Mouse (Mus musculus): ENCODE results near the gene 4930474N05Rik.

4930474N05Rik gene

GRCm38 (mm10) chr14:36094617-36095016 is at the start of gene 4930474N05Rik:
TSS of gene 4930474N05Rik (plus strand) at chr14:36094917.
- no peak for DNase-seq (ENCODE audit: low spot score)

GRCm38 (mm10) chr14:36048746-36049391 is 45.8 kb upstream of the 4930474N05Rik start:
- no peak for DNase-seq (ENCODE audit: low spot score)

GRCm38 (mm10) chr14:36053281-36053680 is 41.4 kb upstream of the 4930474N05Rik start:
- DNase-seq (ENCODE audit: low spot score): no peak

- no peak for DNase-seq (ENCODE audit: low spot score)
Observed at GRCm38 (mm10) chr14:36098528-36098927, 3.8 kb downstream of the 4930474N05Rik start.

GRCm38 (mm10) chr14:36099647-36100046 is 4.9 kb downstream of the 4930474N05Rik start:
- DNase-seq (ENCODE audit: low spot score): no peak

GRCm38 (mm10) chr14:36100731-36101130 is 6.0 kb downstream of the 4930474N05Rik start:
- DNase-seq (ENCODE audit: low spot score): no peak

- DNase-seq (ENCODE audit: low spot score): no peak
Observed at GRCm38 (mm10) chr14:36114481-36114880, 19.8 kb downstream of the 4930474N05Rik start.

- DNase-seq (ENCODE audit: low spot score): no peak
Observed at GRCm38 (mm10) chr14:36123775-36124335, 29.1 kb downstream of the 4930474N05Rik start.

GRCm38 (mm10) chr14:36135749-36136148 is 41.0 kb downstream of the 4930474N05Rik start:
- DNase-seq (ENCODE audit: low spot score): no peak

GRCm38 (mm10) chr14:36137696-36138095 is 43.0 kb downstream of the 4930474N05Rik start:
- no peak for DNase-seq (ENCODE audit: low spot score)

GRCm38 (mm10) chr14:36145261-36145660 is 50.5 kb downstream of the 4930474N05Rik start:
- no peak for DNase-seq (ENCODE audit: low spot score)
